ENCODE assay signal across 9 mouse cellular contexts in the genomic region with DNA sequence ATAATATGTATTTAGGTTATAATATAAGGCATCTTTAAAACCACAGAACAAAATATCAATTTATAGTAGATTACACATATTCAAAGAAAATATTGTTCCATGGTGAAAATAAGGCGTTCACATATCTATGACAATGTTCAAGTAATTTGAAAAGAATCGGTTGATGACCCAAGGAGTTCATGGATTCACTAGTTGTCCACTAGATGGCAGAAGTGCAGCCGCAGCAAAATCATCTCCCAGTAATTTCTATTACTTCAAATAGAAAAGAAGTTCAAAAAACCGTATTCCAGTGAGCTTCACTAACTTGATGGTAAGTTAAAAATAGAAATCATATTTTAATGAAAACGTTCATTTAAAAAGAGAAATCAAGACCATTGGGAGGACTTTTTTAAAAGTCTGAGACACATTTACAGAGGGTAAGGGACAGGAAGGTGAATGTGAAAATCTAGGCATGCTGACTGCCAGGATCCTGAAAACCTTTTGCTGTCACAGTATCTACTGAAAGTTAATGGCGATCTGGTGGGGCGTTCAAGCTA. TPM values are rescaled to one million over a fixed set of nuclear protein-coding genes. Genes with fewer than 3 reads are reported as not detected.
A peak's percentile ranks its signal among the peaks of the same experiment; 100 is the strongest.
DNase-seq lines count a peak whose midpoint lies in the region; ATAC-seq and TF ChIP-seq lines count a peak whose summit lies in the region.
"Had no signal": no experiment of that assay in that cellular context is flagged by ENCODE, and none has a peak within 500 bp of the region (broad histone marks: within the 10 kb centered on the region; RNA-seq: fewer than 3 reads in every experiment).

No protein-coding gene starts in this region.

- H3K36me3 ChIP-seq in forebrain, postnatal 0 days (ENCODE audit: insufficient read depth), result no peaks in the 10 kb centered on the region
- H3K36me3 ChIP-seq in forebrain, embryonic 15.5 days, result no peaks in the 10 kb centered on the region
- no peaks in the 10 kb centered on the region for H3K36me3 ChIP-seq in liver, adult 2 months (ENCODE audit: control insufficient read depth, insufficient read depth, low read length)
- H3K36me3 ChIP-seq: lung, embryonic 15.5 days had no signal

- TF ChIP-seq CTCF in forebrain, postnatal 0 days (IDR thresholded peaks at IDR 0.05; ENCODE audit: low read depth), result peak; percentile 66
- peak; percentile 31 for TF ChIP-seq CTCF in liver, adult 2 months (IDR thresholded peaks at IDR 0.05; ENCODE audit: low read depth, low read length)

- H3K4me2 ChIP-seq in forebrain, postnatal 0 days (ENCODE audit: low read depth), result no peak overlapping the region
- no peak overlapping the region for H3K4me2 ChIP-seq in forebrain, embryonic 15.5 days (replicated peaks)
- H3K4me2 ChIP-seq: lung, embryonic 15.5 days had no signal

- H3K9me3 ChIP-seq in forebrain, postnatal 0 days (ENCODE audit: low read length), result no peaks in the 10 kb centered on the region
- no peaks in the 10 kb centered on the region for H3K9me3 ChIP-seq in forebrain, embryonic 15.5 days
- H3K9me3 ChIP-seq: lung, embryonic 15.5 days had no signal

- no peak for TF ChIP-seq POLR2A in liver, adult 2 months (IDR thresholded peaks at IDR 0.05; ENCODE audit: extremely low read depth, insufficient read depth, low read length)

- peak; percentile 41 for DNase-seq in forebrain, postnatal 0 days
- peak; percentile 41 for DNase-seq in liver, adult 2 months (ENCODE audit: extremely low read depth, low read depth, low spot score)
- DNase-seq in liver, result no peak
- DNase-seq in NIH3T3 (ENCODE audit: low read depth), result peak; percentile 62
- DNase-seq in lung, postnatal 25 days (ENCODE audit: low spot score), result peak; percentile 18
- no peak for DNase-seq in layer of hippocampus, postnatal 25 days (ENCODE audit: extremely low spot score in 1 of 2, low spot score in 1 of 2)
- DNase-seq in ovary, postnatal 14 days (ENCODE audit: low spot score), result no peak

- peak; percentile 50; the same call in 1 of the 2 replicates for ATAC-seq in forebrain, postnatal 0 days
- ATAC-seq in forebrain, embryonic 15.5 days (replicated peaks), result no peak

- H3K27ac ChIP-seq in forebrain, postnatal 0 days (ENCODE audit: low read depth, low read length), result no peak overlapping the region
- no peak overlapping the region for H3K27ac ChIP-seq in forebrain, embryonic 15.5 days (replicated peaks)
- no peak overlapping the region for H3K27ac ChIP-seq in liver, adult 2 months (replicated peaks; ENCODE audit: insufficient read depth, low read depth, low read length)
- H3K27ac ChIP-seq: lung, embryonic 15.5 days had no signal

- WGBS in forebrain, postnatal 0 days, result 35% methylated on average over 7 of the region's 7 CpGs
- WGBS in forebrain, embryonic 15.5 days, result 40% methylated on average over 7 of the region's 7 CpGs
- 26% methylated on average over 7 of the region's 7 CpGs for WGBS in liver, adult 2 months

- no peaks in the 10 kb centered on the region for H3K4me1 ChIP-seq in forebrain, postnatal 0 days (ENCODE audit: insufficient read depth)
- H3K4me1 ChIP-seq in forebrain, embryonic 15.5 days, result no peaks in the 10 kb centered on the region
- no peaks in the 10 kb centered on the region for H3K4me1 ChIP-seq in liver, adult 2 months (ENCODE audit: control insufficient read depth, insufficient read depth, low read length)
- H3K4me1 ChIP-seq: lung, embryonic 15.5 days had no signal

- H3K79me2 ChIP-seq in liver, adult 2 months (ENCODE audit: control insufficient read depth, insufficient read depth, low read length), result no peaks in the 10 kb centered on the region

- no peaks in the 10 kb centered on the region for H3K27me3 ChIP-seq in forebrain, postnatal 0 days (ENCODE audit: insufficient read depth, low read length)
- H3K27me3 ChIP-seq in forebrain, embryonic 15.5 days, result no peaks in the 10 kb centered on the region
- H3K27me3 ChIP-seq in liver, adult 2 months (ENCODE audit: control insufficient read depth, insufficient read depth, low read length), result no peaks in the 10 kb centered on the region
- H3K27me3 ChIP-seq: lung, embryonic 15.5 days had no signal

- H3K4me3 ChIP-seq in forebrain, postnatal 0 days (ENCODE audit: low read depth, low read length), result no peak overlapping the region
- no peak overlapping the region for H3K4me3 ChIP-seq in forebrain, embryonic 15.5 days
- no peak overlapping the region for H3K4me3 ChIP-seq in liver, adult 2 months (ENCODE audit: insufficient read depth, low read depth, low read length)
- H3K4me3 ChIP-seq: lung, embryonic 15.5 days had no signal

- H3K9ac ChIP-seq in forebrain, postnatal 0 days, result no peak overlapping the region
- no peak overlapping the region for H3K9ac ChIP-seq in forebrain, embryonic 15.5 days (replicated peaks)
- H3K9ac ChIP-seq in liver, adult 2 months (ENCODE audit: low read depth, low read length), result no peak overlapping the region
- H3K9ac ChIP-seq: lung, embryonic 15.5 days had no signal

RNA-seq across cellular contexts. Expression of a gene that starts 43.2 kb away (rescaled TPM):
- total RNA-seq in forebrain, postnatal 0 days (2014; rRNA removed), result 211 and 223 TPM in 2 replicates
- 304 and 309 TPM in 2 replicates for polyA plus RNA-seq in forebrain, postnatal 0 days (2015; fragmentation: Nextera tagmentation; extraction: Ambion mirVana)
- 233 and 246 TPM in 2 replicates for polyA plus RNA-seq in forebrain, embryonic 15.5 days (2015; fragmentation: Nextera tagmentation; extraction: Ambion mirVana)
- 252 and 272 TPM in 2 replicates for total RNA-seq in liver, adult 2 months (2014; rRNA removed)
- 278 and 314 TPM in 2 replicates for polyA plus RNA-seq in liver, adult 2 months (2012; rRNA removed)
- 100 to 1,000 TPM; 151 to 175 TPM for total RNA-seq in layer of hippocampus, postnatal 25 days (2021)

Comparison
In these comparisons a context has a peak if more than half of its experiments do, and no peak if none do; other contexts are left out.
1. DNase-seq: peak in forebrain, postnatal 0 days (single experiment), liver, adult 2 months (single experiment), NIH3T3 (single experiment) and lung, postnatal 25 days (single experiment); none in liver (single experiment), layer of hippocampus, postnatal 25 days (0 of 2) and ovary, postnatal 14 days (single experiment).